Mouse (Mus musculus): ENCODE results near the gene Myo5a. TPM values are rescaled to one million over a fixed set of nuclear protein-coding genes. Genes with fewer than 3 reads are reported as not detected.
A peak's percentile ranks its signal among the peaks of the same experiment; 100 is the strongest.

Gene Myo5a
- total RNA-seq, 1 experiment from 2014 or later, result 122 TPM

DNA sequence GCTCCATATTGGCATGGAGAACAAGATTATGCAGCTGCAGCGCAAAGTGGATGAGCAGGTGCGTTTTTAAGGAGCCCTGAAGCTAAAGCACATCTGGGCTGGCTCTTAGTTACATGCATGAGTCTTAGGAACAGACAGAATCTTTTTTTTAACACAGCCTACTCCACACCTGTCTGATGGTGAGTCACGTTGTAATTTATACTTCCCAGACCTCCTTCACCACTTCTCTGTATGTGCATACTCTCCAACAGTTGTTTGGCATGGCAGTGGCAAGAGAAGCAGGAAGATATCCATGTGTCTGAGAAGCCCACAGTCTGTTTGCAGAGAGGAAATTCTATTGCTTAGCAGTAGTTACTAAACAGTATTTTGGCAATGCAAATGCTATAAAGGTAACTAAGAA, 100.9 kb downstream of the Myo5a start:
- no peak for ATAC-seq (replicated peaks; ENCODE audit: low read depth, poor library complexity, severe bottlenecking)

DNA sequence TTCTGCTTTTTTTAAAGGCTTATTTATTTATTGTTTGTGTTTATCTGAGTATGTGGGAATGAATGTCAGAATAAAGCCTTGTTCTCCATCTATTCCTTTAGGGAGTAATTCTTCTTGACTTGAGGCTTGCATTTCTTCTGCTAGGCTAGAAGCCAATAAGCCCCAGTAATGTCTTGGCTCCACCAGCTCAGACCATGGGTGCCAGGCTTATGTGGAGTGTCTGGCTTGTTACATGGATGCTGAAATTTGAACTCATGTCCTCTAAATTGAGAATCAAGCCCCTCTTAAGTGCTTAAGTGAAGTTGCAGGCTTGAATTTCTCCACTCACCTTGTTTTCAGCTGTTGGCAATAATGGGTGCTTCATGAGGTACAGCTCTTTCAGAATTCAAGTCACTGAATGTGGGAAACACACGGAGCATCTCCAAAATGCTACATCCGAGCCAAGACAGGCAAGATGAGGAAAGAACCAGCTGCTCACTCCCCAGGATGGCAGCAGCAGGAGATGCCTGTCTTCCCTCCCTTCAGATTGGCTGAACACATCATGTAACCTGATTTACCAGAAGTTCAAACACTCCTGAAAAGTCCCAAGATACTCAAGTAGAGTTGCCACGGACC, 116.9 kb downstream of the Myo5a start:
- ATAC-seq (replicated peaks; ENCODE audit: low read depth, poor library complexity, severe bottlenecking), result no peak

DNA sequence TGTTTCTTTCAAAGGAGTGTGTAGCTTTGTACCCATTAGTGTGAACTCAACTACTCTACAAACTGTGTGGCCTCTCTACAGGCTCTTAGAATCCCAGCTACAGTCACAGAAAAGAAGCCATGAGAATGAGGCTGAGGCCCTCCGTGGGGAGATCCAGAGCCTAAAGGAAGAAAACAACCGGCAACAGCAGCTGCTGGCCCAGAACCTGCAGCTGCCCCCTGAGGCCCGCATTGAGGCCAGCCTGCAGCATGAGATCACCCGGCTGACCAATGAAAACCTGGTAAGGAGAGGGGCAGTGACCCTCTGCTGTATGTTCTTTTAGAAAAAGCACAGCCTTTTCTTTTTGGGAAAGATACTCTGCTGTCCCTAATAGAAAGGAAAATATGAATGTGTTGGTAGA, 123.0 kb downstream of the Myo5a start:
- ATAC-seq (replicated peaks; ENCODE audit: low read depth, poor library complexity, severe bottlenecking), result no peak

DNA sequence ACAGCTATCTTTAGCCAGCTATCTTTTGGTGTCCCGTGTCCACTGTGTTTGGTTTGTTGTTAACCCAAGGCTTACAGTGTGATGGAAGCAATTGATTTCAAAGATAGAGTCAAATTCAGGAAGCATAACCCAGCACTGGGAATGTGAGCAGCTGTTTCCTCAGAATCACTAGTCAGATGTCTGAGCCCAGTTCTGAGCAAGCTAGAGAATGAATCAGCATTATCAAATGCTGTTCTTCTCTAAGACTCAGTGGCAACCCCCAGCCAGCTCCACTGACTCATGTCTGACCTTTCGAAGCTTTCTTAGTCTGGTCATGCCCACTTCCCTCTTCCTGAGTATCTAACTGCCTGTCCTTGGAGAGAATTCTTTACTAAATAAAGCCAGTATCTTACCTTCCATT, 125.5 kb downstream of the Myo5a start:
- peak; percentile 95 for ATAC-seq (replicated peaks; ENCODE audit: low read depth, poor library complexity, severe bottlenecking)

DNA sequence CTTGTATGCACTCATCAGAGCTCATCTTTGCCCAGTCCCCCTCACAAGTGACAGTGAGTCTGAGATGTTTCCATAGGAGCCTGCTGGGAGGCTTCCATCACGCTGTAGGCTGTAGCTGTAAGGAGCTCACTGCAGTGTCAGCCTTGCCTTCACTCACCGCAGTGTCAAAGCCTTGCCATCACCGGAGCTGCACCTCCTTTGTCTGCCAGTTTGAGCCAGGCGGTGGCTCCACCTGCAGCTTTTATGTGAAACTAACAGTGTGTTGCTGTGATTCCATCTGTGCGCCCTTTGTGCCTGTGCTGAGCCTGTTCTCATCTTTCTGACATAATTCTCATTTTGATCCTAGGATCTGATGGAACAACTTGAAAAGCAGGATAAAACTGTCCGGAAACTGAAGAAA, 126.5 kb downstream of the Myo5a start:
- ATAC-seq (replicated peaks; ENCODE audit: low read depth, poor library complexity, severe bottlenecking), result no peak

DNA sequence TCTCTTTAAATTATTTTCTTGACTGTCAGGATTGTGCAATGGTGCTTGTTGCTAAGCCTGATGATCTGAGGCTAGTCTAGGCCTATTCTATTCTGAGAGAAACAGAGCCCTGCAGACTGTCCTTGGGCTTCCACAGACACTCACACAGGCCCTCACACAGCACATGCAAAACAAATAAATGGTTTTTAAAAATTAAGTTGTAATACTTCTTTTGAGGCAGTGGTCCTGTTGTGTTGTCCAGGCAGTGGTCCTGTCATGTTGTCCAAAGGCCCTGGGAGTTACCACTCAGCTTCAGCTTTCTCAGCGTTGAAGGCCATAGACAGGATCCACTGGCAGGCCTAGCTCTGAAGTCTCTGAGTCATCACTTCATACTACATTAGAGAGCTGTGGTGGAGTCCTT, 130.7 kb downstream of the Myo5a start:
- no peak for ATAC-seq (replicated peaks; ENCODE audit: low read depth, poor library complexity, severe bottlenecking)

DNA sequence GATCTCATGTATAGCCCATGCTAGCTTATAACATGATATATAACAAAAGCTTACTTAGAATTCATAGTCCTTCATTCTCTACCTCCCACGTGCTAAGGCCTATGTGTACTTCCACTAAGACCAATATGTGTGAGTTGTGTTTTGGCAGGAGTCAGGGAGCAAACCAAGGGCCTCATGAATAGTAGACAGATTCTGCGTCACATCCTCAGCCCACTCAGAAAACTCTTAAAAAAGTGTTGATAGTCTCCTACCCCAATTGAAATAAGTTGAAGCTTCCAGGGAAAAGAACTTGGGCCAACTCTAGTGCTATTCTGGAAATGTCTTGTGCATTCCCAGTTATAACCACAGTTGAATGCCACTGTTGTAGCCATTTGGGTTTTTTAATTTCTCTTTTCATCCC, 131.2 kb downstream of the Myo5a start:
- ATAC-seq (replicated peaks; ENCODE audit: low read depth, poor library complexity, severe bottlenecking), result no peak

DNA sequence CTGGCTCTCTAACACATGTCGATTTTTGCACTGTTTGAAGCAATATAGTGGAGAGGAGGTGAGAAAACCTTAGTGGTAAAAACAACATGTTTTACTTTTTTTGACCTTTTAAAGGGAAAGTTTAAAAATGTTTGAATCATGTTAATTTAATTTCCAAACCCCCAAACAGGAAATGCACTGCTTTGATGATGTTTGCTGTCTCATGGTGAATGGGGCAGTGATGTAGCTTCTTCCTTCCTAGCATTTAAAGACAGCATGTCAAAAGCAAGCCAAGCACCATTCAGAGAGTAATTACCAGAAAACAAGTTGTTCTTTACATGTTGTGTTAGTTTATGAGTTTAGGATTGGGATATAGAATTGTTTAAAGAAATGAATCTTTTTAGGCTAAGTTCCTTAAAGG, 138.4 kb downstream of the Myo5a start:
- no peak for ATAC-seq (replicated peaks; ENCODE audit: low read depth, poor library complexity, severe bottlenecking)

DNA sequence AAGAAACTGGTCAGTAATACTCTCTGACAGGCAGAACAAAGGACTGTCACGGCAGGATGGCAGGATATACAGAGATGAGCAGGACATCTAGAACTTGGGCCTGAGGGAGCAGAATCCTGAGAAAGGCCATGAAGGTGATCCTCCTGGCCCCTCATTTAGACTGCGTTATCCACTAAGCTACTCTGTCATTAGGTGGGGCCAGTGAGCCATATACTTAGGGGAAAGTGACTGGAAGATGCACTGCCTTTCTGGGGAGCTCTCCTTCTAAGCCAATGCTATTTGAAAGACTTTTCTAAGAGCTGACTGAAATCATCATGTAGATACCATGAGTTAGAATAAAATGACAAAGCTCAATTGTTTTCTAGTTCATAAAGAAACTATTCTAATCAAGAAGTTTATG, 139.5 kb downstream of the Myo5a start:
- ATAC-seq (replicated peaks; ENCODE audit: low read depth, poor library complexity, severe bottlenecking), result no peak

DNA sequence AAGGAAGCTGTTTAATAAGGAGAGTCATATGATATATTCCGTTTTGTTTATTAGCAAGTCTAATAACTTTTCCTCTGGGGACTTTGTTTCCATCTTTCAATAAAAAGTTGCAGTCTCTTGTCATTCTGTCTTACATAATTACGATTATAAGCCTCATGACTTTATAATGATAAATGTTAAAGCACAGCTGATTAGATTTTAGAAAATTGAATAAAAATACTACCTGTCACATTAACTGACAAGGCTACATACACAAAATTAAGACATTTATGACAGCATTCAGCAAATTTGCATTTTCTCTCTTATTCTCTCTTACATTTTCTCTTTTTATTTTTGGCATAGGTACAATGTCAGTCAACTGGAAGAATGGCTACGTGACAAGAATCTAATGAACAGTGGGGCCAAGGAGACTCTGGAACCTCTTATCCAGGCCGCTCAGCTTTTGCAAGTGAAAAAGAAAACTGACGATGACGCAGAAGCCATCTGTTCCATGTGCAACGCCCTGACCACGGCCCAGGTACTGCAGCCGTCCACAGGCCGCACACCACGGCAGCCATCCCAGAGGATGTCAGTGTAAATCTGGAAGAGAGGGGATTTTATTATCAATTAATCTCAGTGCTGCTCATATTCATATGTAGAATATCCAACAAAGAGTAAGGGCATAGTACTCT, 144.1 kb downstream of the Myo5a start:
- ATAC-seq (replicated peaks; ENCODE audit: low read depth, poor library complexity, severe bottlenecking), result no peak

DNA sequence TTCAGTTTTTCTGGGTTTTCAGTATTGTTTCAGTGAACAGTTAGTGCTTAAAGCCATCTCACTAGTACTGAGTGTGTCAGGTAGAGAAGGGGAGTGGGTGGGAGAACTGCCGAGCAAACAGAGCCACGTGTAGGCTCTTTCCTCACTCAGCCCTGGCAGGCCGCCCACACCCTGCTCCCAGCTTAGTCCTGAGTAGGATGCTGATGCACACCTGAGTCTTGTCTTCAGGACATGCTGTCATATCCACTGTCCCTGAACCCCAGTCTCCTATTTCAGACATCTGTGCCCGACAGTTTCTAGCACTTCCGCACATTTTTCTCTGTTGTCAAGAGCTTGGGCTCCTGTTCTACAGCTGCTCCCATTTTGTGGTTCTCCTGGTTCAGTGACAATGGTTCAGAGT, 149.1 kb downstream of the Myo5a start:
- no peak for ATAC-seq (replicated peaks; ENCODE audit: low read depth, poor library complexity, severe bottlenecking)

DNA sequence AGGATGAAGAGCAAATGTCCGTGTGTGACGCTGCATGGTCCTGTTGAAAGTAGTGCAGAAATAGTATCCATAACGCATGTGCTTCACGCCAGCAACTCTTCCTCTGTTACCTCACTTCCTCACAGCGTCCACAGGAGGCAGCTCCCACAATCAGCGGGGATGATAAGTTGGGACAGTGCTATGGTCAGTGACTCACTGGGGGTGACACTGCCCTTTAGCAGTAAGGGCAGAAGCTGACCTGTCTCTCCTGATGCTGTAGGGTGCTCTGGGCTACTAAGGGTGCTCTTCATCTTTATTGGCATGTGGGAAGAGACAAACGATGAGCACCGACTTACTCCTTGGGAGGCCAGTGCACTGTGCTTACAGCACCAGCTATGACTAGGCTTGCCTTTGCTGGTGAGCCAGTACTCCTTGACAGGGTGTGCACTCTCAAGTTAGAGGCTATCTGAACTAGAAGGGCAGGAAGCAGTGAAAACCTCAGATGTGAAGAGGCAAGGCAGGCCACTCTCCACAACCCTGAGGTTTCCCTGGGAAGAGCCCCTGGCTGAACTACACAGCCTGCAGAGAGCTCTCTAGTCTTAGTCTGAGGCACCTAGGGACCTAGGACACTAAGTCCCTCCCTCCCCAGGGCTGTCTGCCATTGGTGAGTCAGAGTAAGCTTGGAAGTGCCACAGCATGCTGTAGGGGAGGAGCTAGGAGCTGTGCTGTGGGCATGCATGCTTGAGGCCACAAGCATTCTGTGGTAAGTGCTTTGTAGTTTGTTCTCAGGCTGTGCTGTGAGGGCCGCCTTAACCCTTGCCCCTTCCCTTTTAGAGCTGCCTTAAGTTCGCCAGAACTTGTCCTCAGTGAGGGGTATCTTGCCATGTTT, 150.8 kb downstream of the Myo5a start:
- ATAC-seq (replicated peaks; ENCODE audit: low read depth, poor library complexity, severe bottlenecking), result peak; percentile 95

DNA sequence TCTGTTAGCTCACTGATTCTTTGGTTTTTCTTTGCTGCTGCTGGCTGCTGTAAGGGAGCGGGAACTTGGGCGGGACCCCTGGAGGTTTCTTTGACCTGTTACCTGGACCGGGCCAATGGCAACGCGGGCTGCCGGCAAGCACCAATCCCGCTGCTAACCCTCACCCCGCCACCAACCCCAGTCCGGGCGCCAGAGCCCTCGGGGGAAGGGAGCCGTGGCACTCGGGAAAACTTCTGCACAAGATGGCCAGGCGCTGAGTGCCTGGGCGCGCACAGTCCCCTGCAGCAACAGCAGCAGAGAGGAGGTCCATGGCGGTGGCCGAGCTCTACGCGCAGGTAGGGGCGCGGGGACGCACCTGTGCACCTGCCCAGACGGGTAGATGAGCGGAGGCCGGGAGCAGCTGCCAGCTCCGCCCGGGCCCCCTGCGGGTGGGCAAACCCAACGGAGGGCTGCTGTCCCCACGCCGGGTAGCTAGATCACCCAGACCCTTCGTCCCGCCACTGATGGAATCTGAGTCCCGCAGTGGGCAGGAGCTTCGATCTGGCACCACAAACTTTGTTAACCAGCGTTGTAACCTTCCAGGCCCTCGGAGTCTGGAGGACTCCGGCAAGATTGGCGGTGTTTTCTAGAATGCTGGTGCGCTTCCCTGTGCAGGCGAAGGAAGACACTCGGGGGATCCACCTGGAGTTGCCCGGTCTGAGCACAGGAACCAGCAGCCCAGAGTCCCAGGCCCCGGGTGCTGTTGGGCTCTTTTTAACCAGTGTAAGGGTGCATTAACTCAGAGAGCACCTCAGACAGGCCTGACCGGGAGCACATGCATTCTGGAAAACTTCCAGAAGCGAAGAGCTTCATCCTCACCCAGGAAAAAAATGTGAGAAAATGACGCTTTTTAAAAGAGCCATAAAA, 161.3 kb downstream of the Myo5a start, which contains the start of gene Myo5c:
Gene Myo5c (plus strand): TSS at position 180 of the 906 bp plus-strand sequence.
- ATAC-seq (replicated peaks; ENCODE audit: low read depth, poor library complexity, severe bottlenecking), result peak; percentile 83

DNA sequence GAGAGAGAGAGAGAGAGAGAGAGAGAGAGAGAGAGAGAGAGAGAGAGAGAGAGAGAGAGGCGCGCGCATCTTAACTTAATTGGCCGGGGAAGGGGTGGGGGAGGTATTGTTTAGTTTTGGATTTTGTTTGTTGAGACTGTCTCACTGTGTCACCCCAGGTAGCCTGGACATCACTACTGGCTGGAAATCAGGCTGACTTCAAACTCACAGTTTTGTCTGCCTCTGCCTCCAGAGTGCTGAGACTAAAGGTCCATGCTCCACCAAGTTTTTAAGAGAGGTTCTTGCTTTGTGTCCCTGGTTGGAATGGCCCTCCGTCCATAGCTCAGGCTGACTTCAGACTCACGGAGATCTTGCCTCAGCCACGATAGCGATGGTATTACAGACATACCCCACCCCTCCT, 162.0 kb downstream of the Myo5a start:
- no peak for ATAC-seq (replicated peaks; ENCODE audit: low read depth, poor library complexity, severe bottlenecking)

DNA sequence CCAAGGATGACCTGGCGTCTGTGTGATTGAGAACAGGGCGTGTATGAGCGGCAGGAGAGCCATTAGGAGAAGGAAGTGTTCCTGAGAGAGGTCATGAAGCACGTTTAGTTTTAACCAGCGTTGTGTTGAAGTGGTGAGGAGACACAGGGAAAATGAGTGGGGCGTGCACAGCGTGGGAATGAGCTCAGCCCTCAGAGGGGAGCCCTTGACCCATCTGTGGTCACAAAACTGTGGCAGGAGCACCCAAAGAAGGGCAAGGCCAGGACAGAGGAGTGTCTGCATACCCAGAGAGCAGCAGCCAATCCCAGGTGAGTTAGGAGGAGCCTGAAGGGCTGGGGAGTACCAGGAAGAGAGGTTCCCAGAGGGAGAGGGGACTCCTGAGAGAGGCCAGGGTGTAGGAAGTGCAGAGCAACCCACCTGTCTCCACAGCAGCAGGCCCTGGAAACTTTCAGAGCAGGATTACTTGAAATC, 163.5 kb downstream of the Myo5a start:
- ATAC-seq (replicated peaks; ENCODE audit: low read depth, poor library complexity, severe bottlenecking), result no peak

DNA sequence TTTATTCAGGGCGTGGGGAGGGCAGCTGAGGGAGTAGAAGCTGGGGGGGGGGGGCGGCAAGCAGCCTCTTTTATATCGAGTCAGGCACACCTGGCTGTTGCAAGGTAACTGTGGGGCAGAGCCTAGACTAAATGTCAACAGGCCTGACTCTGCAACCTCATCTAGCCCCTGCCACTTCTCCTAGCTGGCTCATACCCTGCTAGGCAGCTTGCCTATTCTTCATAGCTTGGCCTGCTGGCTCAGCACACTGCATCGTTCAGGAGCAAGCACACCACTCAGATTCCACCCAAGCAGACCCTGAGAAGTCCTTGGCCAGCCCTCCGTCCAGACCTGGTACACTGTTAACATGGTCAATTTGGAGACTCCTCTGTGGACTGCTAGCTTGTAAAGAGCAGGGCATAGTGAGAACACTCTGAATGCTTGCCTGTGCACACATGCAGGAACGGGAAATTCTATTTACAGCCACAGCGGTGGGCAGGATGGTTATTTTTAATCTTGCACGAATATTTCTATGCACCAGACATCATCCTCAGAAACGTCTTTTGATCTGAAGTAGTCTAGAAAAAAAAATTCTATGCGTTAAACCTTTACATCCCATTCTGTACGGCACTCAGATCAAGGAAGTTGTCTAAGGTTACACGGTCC, 164.3 kb downstream of the Myo5a start:
- no peak for ATAC-seq (replicated peaks; ENCODE audit: low read depth, poor library complexity, severe bottlenecking)

DNA sequence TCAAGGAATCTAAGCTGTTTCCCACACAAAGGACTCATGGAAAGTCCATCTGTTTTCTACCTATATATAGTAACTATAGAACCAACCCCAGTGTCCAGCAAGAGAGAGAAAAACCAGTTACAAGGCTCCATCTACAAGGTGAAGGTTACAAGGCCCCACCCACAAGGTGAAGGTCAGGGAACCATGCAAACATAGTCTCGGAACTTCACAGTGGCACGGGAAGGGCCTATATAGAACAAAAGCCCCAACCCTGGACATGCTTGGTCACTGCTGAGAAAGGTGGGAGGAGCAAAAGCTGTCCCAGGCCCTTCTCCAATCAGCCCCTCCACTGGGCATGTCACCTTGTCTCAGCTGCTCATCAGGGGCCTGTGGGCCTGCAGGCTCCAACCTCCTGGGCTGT, 164.9 kb downstream of the Myo5a start:
- no peak for ATAC-seq (replicated peaks; ENCODE audit: low read depth, poor library complexity, severe bottlenecking)

DNA sequence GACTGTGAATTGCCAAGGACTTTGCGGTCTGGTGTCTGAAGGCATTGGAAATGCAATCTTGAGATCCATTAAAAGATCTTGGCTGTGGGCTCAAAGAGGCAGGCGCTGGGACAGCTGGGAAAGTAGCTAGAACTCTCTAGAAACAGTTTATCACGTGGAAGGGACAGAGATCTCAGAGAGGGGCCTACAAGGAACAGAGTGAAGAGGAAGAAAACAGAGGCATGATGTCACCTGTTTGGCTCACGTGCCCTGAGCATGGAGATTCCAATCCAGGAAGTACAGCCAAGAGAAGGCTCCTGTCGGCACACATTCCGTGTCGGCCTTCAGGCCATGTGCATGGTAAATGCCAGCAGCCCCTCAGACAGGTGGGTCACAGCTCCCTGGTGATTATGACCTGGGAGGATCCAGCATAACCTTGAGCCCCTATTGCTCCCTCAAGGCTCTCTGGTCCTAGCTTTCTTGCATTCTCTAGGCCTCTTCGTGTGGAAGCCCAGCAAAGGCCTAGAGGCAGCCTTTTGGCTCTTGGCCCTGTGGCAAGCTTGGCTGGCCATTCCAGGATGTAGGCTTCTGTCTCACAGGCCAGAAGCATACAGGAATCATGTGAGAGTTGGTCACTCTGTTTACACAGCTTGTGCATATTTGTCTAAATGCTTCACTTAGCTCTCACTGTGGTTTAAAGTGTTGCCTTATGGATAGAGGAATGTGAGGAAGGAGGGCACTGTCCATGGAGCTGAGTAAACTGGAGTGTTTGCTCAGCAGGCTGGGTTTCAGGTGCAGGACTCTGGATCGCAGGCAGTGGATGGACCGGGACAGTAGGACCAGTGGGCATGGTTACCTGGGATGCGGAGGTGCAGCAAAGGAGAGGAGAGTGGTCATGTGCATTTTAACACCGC, 165.8 kb downstream of the Myo5a start:
- ATAC-seq (replicated peaks; ENCODE audit: low read depth, poor library complexity, severe bottlenecking), result no peak

DNA sequence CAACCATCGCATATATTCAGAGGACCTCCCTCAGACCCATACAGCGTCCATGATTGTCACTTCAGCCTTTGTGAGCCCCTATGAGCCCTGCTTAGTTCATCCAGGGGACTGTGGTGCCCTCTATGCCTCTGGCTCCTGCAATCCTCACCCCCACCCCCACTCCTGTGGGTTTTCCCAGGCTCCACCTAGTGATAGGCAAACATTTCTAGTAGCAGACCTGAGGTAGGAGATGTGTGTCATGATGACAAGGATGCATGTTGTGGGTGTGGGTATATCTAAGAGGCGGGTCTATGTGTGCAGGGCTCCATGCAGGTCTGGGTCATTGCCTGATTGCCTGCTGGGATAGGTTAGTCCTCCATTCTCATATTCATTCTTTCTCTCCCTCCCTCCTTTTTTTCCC, 167.4 kb downstream of the Myo5a start:
- no peak for ATAC-seq (replicated peaks; ENCODE audit: low read depth, poor library complexity, severe bottlenecking)
